Mouse (Mus musculus): Measurements from ENCODE around the gene Gm9046.
"Not testable (repeated sequence)": the region's sequence is repeated elsewhere in the genome, so short reads cannot be mapped to it uniquely, and the experiment has no call there.

Gene Gm9046

GRCm38 (mm10) chr10:118343155-118343554 lies at the start of gene Gm9046:
Gene Gm9046, minus strand, starts transcription at chr10:118343255.
- not testable (repeated sequence) for DNase-seq

- DNase-seq = peak; percentile 95
Observed at GRCm38 (mm10) chr10:118370443-118370842, 27.4 kb upstream of the Gm9046 start.

GRCm38 (mm10) chr10:118369518-118369917 lies 26.5 kb upstream of the Gm9046 start:
- peak; percentile 60 for DNase-seq

- DNase-seq = not testable (repeated sequence)
Observed at GRCm38 (mm10) chr10:118354005-118354404, 10.9 kb upstream of the Gm9046 start, which contains the start of gene Gm9049. Gene Gm9049, minus strand, starts transcription at chr10:118354105.

GRCm38 (mm10) chr10:118348579-118348978 lies 5.5 kb upstream of the Gm9046 start, which contains the start of gene Gm9048:
Gene Gm9048, minus strand, starts transcription at chr10:118348679.
- DNase-seq = not testable (repeated sequence)

GRCm38 (mm10) chr10:118337731-118338130 lies 5.3 kb downstream of the Gm9046 start, which contains the start of gene Gm9045:
Gene Gm9045, minus strand, starts transcription at chr10:118337831.
- not testable (repeated sequence) for DNase-seq

- not testable (repeated sequence) for DNase-seq
Observed at GRCm38 (mm10) chr10:118332308-118332707, 10.7 kb downstream of the Gm9046 start, which contains the start of gene Gm9044. Gene Gm9044, minus strand, starts transcription at chr10:118332408.

GRCm38 (mm10) chr10:118326869-118327268 lies 16.2 kb downstream of the Gm9046 start, which contains the start of gene Gm9040:
Gene Gm9040, minus strand, starts transcription at chr10:118326969.
- DNase-seq = not testable (repeated sequence)

GRCm38 (mm10) chr10:118319024-118319423 lies 24.0 kb downstream of the Gm9046 start:
- DNase-seq = peak; percentile 74

- DNase-seq = peak; percentile 39
Observed at GRCm38 (mm10) chr10:118302133-118302532, 40.9 kb downstream of the Gm9046 start.

GRCm38 (mm10) chr10:118294938-118295337 lies 48.1 kb downstream of the Gm9046 start, which contains the start of gene Iltifb:
Gene Iltifb, minus strand, starts transcription at chr10:118295038.
- no peak for DNase-seq
